Mouse (Mus musculus): ENCODE measurements at regions not wholly inside any gene's neighbourhood (a gene's known extent, or its start where the extent isn't known, plus 50 kb on each side); places are given as distances from the start of the nearest gene placed in this dataset.
"Not testable (repeated sequence)": the region's sequence is repeated elsewhere in the genome, so short reads cannot be mapped to it uniquely, and the experiment has no call there.

DNA sequence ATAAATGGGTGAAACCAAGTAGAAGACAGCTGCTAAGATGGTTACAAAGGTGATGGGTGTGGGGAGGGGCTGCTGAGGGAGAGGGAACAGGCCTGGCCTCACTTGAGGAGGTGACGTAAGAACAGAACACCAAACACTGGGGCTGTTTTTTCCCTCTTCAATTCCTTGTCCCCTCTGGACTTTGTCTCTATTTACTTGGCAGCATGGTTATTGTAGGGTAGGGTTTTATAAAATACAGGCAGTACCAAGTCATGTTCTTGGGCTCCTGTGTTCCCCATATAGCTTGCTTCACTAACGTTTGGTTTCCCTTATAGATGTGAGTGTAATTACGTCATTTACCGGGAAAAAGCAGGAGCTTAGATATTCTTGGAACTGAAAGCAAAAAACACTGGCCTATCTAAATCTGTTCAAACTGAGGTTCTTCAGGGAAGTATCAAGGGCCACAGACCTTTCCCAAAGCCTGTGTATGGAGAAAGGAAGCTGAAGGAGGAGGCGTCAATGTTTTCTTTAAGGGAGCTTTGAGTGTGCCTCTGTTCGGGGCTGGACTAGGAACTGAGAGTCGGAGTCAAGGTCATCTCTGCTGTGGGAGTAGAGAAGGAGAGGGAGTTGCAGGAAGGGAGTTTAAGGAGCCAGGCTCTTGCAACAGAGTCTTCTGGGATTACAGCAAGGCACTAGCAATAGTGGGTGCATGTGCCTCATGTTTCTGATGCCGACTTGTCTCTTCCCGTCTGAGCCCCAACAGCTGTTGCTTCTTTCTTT is 85.1 kb upstream of the Atp1b1 start:
- ATAC-seq, result no peak

DNA sequence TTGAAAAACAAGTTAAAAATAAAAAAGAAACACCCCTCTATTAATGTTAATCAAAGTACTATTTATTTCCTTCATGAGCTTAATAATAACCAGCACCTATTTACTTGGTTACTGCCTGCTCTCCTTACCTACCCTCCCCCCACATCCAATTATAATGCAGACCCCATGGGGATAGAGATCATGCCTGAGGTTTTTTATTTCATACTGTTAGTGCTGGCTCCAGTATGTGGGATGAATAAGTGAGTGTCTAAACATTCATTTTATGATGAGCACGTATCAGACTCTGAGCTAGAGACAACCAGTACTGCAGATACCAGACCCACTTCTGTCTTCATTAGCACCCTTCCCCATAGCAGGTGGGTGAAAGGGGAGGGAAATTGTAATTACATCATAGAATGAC is 83.6 kb upstream of the Atp1b1 start:
- no peak for ATAC-seq

DNA sequence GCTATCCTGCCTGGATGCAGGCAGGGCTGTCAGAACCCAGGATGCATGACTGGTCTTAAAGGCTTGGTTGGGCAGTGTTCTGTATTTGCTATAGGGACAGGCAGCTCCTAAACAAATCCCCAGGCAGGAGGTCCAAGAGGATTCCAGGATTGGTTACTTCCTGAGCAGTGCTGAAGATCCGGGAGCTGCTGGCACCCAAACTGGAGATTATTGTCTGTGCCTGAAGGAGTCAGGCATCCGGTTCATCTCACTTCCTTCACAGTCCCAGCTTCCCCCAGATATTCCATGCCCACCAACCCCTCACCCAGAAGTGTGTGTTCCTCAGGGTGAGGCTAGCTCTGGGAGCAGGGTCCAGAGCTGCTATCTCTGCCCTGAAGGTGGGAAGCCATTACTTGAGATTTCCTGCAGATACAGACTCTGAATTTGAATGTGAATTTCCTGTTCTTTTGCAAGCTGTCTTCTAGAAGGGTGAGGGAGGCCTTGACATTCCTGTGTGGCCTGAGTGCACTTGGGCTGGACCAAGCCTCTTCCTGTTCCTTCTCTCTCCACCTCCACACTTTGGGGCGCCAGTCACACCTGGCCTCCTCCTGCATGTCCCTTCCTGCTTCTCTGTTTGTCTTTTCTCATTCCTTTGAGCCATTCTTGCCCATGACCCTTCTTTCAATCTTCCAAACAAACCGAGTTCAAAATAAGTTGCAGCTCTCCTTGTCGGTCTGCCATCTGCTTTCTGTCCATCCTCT is 80.3 kb upstream of the Atp1b1 start:
- ATAC-seq, result no peak

DNA sequence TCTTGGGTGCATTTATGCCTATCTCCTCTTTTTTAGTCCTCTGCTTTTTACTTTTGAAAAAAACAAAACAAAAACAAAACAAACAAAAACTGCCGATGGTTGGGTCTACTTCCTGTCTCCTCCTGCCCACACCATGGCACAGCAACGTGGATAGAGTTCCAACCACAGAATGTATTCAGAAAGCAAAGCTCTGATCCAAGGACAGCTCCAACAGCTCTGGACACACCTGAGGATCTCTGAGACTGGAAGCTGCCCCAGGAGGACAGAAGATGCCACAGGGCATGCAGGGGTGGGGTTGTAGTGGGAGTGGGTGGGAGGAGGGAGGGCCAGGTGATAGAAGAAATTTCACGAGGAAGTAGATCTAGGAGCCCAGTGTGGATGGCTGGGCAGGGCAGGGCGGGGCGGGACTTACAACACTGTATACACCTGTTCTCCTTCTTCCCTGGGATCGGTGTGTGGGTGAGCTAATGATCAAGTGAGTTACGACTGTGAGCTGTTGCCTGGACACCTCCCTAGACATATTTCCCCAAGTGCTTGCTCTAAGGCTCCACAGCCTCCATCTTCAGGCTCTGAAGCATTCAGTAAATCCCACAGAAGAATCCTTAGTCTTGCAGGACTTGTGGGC is 79.3 kb upstream of the Atp1b1 start:
- no peak for ATAC-seq

DNA sequence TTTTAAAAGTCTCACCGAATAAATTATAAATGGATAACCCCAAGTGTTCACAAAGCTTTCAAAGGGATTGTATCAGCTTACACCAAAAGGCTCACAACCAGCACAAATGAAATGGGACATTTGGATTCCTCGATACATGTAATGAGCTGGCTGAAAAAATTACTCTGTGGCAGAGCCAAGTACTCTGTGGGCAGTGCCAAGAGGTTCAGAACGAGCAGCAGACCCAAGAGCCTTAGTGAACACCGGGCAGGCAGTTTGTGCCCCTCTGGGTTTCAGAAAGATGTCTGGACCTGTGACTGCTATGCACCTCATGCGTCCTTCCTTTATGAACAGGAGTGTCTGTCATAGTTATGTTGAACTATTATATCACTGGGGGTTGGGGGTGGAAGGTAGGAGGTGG is 74.0 kb upstream of the Atp1b1 start:
- no peak for ATAC-seq

DNA sequence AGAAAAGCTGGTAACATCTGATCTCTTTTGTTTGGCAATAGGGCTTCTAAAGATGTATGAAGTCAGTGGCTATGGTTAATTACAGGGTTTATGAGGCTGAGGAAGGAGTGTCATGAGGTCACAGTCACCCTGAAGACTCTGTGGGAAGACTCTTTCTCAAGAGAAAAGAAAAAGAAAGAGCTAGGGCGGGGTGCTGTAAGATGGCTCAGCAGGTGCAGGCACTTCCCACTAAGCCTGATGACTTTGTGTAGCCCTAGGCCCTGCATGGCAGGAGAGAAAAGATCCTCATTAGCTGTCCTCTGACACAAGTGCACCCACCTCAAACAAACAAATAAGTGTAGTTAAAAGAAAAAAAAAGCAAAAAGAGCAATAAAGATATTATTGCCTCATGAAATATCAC is 73.6 kb upstream of the Atp1b1 start:
- no peak for ATAC-seq

DNA sequence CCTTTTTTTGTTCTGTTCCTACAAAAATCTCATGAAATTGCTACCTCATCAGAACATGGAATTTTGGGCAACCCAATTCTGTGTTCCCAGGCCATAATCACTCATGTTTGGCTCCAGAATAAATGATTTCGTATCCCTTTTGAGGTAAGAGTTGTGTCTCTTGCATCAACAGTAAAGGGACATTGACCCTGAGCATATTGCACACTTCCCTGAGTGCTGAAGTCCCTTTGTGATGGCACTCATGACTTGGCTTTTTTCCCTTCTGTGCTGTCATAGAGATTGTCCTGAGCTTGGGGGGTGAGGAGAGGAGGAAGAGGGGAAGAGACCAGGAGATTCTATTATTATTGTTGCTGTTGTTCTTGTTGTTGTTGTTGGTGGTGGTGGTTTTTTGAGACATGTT is 68.6 kb upstream of the Atp1b1 start:
- no peak for ATAC-seq

DNA sequence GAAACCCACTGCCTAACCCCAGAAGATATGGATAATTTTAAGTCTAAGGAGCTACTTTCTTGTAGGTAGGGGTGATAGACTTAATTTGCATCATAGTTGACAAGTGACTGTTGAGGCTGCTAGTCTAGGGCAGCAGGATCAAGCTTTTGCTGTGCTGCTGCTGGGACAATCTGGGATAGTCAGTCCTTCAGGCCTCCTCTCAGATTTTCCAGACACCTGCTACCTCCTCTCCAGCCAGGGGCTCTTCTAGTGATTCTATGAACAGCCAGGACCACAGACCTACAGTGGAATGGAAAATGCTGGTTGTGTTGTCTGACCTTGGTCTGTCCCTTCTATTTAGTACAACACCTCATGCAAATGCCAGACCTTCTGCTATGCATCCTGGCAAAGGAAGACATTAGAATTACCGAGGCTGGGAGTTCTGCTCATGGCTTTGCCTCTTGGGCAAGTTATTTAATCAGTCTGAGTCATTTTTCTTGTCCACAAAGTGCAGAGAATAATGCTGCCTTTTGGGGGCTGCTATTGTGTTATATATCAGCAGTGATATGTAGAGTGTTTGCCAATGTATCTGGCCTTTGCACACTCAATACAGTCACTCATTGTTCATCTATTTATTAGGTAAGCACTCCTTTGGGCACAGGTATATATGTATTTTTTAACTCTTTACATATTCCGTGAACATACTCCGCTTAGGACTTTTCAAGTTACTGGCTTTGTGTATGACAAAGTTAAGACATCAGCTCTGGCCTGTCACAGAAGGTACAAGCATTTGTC is 64.4 kb upstream of the Atp1b1 start:
- no peak for ATAC-seq

DNA sequence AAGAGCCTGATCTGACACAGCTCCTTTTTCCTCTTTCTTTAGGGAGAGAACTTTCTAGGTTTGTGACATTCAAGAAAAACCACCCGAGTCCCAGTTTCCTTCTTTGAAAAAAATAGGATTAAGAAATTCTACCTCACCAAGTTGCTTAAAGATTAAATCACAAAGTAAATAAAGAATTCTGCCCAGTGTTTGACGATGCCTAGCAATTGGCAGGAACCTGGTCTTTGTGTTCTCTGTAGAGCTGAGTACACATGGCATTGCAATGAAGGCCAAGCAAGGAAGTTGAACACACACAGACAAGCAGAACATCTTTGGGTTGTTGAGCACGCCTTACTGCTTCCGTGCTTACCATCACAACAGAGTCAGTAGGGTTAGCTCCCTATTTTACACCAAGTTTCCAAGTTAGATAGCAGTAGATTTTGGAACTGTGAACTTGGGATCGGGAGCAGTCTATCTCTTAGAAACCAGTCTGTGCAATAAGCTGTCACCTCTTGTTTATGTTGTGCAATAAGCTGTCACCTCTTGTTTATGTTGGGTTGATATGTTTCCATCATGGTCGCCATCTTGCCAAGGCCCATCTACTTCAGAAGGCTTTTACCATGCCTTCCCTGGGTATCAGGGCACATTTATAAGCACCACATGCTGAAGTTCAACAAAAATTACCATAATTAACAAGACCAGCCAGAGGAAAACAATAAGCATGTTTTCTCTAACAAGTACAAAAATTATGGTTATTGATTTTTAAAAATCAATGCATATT is 63.4 kb upstream of the Atp1b1 start:
- no peak for ATAC-seq

DNA sequence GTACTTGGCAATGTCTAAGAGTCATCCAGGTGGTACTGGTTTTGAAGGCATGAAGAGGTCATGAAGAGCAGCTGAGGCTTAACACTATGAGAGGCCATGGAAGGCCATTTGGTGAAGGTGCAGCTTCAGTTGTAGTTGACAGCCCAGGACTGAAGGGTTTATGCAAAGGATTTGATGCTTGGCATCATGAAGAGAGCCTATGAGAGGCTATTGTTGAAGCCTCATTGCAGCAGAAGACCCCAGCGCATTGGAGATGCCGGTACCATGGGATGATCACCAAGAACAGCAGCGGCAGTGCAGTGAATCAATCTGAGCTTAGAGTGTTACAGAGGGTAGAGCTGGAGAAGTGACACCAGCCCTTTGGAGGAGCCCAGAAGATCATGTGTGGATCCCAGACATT is 60.7 kb upstream of the Atp1b1 start:
- no peak for ATAC-seq

DNA sequence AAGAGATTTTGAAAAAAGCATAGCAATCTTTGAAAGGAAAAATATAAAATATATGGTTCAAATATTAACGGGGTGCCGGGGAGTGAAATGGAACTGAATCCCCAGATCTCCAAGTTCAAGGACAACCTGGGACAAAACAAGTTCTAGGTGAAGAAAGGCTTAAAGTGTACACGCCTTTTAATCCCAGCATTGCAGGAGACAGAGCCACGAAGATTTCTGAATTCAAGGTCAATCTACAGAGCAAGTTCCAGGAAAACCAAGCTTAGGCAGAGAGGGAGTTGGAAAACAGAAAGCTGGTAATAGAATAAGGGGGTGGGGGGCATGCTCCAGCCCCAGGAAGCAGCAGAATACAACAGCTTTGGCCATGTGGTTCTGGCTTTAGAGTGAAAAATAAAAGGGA is 60.2 kb upstream of the Atp1b1 start:
- no peak for ATAC-seq

DNA sequence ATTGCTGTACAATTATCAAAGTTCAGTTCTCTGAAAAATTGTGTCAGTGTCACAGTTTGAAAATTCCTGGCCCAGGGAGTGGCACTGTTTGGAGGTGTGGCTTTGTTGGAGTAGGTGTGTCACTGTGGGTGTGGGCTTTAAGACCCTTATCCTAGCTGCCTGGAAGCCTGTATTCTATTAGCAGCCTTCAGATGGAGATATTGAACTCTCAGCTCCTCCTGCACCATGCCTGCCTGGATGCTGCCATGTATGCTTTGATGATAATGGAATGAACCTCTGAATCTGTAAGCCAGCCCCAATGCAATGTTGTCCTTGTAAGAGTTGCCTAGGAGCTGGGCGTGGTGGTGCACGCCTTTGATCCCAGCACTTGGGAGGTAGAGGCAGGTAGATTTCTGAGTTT is 59.2 kb upstream of the Atp1b1 start:
- ATAC-seq, result not testable (repeated sequence)

DNA sequence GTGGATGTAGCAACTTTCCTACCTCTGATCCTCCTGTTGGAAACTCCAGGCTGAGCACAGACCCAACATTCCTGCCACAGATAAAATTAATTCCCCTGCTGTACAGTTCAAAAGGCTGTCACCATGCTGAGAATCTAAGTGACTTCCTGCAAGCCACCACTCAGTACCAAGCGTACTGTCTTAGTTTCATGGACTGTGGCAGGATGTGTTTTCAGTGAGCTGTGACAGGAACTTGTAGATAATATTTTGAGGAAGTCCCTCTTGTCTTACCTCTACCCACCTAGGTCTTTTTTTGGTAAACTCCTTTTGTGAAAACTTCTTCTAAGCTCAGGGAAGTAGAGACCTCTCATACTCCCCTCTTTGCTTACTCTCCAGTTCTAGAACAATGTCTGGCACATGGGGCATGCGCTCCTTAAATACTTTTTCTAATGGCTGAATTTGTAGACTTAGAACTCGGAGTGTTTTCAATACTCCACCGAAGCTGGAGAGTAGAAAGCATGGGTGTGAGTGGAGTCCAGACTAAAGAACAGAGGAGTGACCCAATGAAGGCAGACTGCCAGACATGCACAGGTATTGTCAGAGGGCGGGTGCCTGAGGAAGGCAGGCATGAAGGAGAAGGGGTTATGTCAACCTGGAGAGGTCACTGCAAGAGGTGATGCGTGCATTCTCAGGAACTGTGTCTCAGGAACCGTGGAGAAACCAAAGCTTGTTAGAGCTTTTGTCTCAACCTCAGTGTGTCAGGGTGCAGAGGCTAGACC is 53.7 kb upstream of the Atp1b1 start:
- ATAC-seq, result peak; percentile 90

DNA sequence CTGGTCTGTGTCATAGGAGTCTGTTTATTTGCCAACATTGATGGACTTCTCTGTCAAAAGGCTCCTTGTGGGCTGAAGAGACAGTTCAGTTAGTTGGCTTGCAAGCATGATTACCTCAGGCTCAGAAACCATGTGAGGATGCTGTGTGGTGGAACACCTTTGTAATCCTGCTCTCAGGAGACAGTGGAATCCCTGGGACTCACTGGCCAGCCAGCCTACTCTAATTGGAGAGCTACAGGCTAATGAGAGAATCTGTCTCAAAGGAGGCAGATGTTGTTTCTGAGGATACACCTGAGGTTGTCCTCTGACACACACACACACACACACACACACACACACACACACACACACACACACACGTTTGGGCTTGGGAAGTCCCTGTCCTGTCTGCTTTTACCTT is 51.1 kb upstream of the Atp1b1 start:
- no peak for ATAC-seq

DNA sequence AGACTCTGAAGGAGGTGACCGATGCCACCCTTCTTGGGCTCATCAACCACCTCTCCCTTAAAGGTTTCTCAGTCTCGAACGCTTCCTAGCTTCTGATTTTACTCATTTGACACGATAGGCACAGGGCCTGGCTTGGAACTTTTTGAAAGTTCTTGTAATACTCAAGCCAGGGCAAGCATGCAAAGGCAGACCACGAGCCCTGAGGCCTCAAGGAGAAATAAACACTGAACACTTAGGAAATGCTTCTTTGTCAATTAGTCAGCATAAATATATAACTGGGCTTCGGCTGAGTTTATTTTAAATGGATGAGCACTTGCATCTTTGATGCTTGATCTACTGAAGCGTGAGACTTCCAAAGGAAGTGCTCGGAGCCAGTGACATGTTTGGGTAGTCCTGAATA is 50.4 kb upstream of the Atp1b1 start:
- no peak for ATAC-seq

DNA sequence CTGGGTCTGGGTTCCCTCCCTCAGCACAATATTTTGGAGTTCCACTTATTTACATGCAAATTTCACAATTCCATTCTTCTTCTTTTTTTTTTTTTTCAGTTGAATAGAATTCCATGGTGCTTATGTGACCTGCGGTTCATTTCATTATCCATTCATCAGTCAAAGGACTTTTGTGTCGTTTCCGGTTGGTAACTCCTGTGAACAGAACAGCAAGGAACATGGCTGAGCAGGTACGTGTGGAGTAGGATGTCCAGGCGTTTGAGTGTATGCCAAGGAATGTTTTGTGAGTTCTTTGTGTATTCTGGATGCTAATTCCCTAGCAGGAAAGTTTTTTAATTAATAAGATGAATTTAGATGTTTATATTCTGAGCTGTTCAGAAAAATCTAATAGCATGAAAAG is 50.0 kb upstream of the Atp1b1 start:
- no peak for ATAC-seq

Measured in CD4-positive, CD25-positive, alpha-beta regulatory T cell, adult 4 months (primary cell).